Mouse (Mus musculus) stomach, postnatal 0 days (tissue): ENCODE results near the gene Traf3ip2.

Experiments
- CTCF ChIP-seq: IDR thresholded peaks from 2 replicates; pipeline ENCODE4 v1.5.1; 2016; ENCODE audit warnings: antibody characterized with exemption, low read depth, mild to moderate bottlenecking, moderate library complexity
- EP300 ChIP-seq: optimal IDR thresholded peaks from 2 replicates; pipeline ENCODE3; 2016; ENCODE audit warnings: antibody characterized with exemption

DNA sequence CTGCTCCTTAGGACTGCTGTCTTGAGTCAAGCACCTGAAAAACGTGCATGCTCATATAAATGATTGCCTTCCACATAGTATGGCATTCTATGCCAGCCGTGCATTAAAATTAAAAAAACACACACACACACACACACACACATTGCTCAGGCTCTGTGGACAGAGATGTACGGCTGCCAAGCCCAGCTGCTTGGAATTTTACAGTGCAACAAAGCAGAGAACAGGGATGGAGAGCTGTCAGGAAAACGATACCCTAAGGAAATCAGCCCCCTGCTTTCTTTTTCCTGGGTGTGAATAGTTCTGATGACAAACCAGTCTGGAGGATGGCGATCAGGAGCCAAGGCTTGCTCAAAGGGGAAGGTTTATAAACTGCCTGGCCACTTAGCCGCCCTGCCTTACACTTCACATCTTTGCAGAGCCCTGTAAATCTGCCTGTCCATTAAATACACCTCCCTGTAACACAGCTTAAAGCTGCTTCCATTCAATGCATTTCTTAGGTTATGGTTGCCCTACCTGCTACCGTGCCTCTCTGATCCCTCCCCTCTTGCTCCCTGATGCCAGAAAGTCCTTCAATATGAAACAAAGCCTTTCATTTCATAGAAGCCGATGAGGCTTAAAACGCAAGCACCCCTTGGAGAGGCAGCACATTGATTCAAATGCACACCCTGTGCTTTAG lies 15.5 kb upstream of the Traf3ip2 start:
- TF ChIP-seq CTCF (no peak), EP300 (no peak)
